Mouse (Mus musculus) G1E-ER4 (cell line): ENCODE measurements around the gene Shbg. TPM values are rescaled to one million over a fixed set of nuclear protein-coding genes. Genes with fewer than 3 reads are reported as not detected.

Experiments used
- GATA1 ChIP-seq: IDR thresholded peaks from one replicate; pipeline ENCODE4 v1.8.0; 2012; ENCODE audit warnings: low read length, inconsistent platforms
- polyA plus RNA-seq: library from polyadenylated mRNA; stranded (reverse); fragments of >175 nt; gene quantifications from 2 replicates; pipeline ENCODE4 v1.2.3, GENCODE M21; 2012

The Shbg gene
- polyA plus RNA-seq, 1 experiment: not detected

DNA sequence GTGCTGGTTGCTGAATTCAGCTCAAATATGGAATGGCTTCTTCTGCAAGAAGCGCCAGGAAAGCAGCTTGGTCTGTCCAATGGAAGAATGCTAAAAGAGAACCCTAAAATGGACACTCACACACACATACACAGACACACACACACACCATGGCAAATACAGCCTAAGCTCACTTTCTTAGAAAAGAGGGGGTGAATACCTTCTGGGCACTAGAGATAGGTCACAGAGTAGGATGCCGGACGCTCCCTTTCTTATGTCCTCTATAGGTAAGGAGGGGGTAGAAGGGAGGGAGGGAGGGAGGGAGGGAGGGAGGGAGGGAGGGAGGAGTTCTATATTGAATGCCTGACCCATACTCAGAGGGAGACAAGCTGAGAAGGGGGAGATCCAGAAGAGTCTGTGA is 9.2 kb downstream of the Shbg start:
- no peak for TF ChIP-seq GATA1

DNA sequence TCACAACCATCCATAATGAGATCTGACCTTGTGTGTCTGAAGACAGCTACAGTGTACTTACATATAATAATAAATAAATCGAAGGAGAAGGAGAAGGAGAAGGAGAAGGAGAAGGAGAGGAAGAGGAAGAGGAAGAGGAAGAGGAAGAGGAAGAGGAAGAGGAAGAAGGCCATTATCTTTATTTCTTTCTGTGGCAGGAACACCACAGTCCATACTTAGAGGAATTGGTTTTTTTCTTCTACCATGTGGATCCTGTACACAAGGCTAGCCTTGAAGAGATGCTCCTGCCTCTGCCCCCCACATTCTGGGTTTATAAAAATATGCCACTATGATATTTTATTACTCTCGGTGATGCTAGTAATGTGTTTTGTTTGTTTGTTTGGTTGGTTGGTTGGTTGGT is 10.9 kb downstream of the Shbg start:
- no peak for TF ChIP-seq GATA1

DNA sequence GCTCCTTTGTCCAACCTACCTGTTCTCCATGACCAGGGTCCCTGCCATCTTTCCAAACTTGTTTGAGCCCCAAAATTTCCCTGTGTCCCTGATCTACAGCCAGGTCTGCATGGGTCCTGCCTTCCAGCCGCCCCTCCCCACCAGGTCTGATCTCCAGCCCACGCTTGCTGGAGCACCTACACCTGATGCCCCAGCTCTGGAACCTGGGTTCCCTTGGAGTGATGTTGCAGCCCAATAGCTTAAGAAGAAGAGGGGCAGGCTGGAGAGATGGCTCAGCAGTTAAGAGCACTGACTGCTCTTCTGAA is 11.3 kb downstream of the Shbg start:
- no peak for TF ChIP-seq GATA1

DNA sequence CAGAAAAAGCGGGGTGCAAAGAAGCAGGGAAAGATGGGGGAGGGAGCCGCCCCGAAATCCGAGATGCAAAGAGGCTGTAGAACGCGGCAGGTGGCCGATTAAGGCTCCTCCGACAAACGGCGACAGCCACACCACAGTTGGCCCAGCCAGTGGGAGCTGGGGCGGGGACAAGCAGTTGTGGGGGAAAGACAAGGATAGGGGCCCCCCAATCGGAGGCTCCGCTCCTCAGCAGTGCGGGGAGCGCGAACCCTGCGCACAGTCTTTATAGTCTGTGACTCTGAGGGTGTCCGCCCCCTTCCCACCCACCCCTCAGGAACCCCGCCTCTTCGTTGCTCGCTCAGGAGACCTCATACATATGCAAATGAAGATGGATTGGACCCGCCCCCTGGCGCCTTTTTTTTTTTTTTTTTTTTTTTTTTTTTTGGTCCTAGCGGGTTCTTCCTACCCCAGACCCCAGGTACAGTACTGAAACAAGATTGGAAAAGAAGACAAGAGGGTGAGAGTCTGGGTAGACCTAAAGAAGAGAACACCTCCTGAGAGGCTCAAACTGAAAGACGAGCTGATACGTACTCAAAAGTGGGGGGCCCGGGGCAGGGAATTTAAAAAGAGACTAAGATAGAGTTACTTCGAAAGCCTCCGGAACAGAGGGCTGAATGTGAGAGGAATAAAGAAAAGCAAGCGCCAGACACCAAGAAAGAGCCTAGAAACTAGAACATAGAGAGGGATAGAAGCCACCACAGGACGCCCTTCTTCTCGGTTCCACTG is 11.8 kb downstream of the Shbg start, which contains the start of gene Atp1b2:
Atp1b2 (minus strand) TSS at position 217 of the 765 bp plus-strand sequence.
- TF ChIP-seq GATA1: no peak

DNA sequence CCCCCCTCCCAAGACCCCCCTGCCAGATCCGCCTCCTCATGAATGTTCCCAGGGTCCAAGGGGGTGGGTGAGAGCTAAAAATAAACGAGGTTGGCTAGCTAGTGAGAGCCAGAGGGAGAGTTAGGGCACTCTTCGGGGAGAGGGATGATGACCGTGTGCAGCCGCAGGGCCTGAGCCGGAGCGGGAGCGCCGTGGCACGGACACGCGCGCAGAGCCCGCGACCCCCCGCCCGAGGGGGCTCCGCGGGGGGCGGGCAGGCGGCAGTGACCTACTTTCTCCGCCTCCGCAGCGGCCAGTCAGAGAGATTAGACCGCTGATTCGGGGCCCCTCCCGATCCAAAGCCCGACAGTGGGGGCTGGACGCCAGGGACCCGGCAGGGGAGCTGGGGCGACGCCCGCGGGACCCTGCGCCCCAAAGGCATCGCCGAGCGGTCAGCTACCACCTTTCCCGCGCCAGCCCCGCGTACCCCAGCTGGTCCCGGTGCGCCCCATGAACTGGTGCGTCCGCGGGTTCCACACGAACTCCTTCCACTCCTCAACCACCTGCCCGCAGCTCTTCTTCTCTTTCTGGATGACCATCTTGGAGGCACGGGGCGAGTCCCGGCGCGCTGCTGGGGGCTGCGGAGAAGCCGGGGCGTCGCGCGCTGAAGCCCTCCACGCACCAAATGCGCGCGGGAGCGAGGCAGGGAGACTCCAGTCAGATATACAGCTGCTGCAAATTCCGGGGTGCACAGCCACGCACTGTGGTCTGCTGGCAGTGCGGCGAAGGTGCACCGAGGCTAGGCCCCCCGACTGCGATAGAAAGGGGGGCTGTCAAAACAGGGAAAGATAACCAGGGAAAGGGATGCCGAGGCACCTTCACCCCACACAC is 12.7 kb downstream of the Shbg start:
- TF ChIP-seq GATA1: no peak

DNA sequence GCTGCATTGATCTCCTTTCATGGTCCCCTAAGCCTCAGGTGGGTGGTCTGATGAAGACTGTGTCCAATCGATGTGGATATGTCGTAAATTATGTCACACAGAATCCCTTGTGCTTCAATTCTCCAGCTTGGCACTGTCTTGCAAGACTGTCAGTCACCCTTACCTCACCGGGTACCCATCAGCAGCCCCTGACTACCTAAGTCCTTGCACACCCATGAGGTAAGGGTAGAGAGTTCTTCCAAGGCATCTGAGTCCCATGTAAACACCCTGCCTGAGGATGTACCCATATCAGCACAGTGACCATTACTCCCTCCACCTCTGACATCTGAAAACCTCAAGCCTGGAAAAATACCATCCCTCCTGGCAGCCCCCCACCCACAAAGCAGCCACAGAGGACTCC is 13.4 kb downstream of the Shbg start:
- no peak for TF ChIP-seq GATA1

DNA sequence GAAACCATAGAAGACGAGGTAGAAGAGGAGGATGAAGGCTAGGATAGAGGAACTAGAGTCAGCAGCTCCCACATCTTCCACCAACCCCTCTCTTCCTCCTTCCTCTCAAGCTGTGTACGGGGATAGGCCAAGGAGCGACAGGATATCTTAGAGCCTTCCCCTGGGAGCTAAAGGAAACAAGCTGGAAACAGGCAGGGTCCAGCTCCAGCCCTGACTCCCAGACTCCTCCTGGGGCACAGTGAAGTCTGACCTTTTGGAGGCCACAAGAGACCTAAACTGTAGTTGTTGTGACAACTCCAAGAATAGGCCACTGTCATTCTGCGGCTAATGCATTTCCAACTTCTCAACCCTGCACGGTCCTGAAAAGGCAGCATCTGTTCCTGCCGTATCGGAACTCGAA is 14.2 kb downstream of the Shbg start:
- TF ChIP-seq GATA1: no peak

DNA sequence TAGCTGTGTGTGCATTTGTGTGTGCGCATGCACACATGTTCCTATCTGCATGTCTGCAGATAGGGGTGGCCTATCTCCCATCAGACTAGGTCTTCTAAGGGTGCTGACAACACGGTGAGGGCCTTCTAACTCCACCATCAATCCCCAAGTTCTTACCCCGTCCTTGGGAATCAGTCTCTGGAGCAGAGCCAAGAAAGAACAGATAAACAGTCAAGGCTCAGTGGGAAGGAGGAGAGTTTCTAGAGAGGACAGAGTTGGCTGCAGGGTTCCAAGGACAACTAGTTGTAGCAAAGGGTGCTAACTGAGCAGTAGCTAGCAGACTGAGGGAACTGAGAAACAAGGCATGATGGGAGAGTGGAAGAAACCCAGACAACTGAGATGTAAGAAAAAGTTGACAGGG is 15.9 kb downstream of the Shbg start:
- no peak for TF ChIP-seq GATA1

DNA sequence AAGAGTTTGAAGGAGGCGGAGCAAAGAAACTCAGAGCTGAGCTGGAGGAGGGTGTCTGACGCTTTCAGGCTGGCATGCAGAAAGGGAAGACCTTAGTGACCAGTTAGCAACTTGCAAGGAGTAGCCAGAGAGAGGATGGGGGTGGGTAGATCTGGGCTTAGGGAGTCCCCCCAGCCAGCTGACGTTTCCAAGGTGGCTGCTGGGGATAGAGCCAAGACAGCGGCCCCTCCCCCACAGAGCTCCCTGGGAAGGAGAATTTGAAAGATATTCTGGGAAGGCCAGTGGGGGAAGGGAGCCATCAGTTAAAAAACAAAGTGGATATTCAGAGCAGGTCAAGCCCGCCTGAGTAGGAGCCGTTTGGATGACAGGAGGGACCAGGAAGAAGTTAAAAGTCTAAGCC is 17.6 kb downstream of the Shbg start:
- TF ChIP-seq GATA1: no peak

DNA sequence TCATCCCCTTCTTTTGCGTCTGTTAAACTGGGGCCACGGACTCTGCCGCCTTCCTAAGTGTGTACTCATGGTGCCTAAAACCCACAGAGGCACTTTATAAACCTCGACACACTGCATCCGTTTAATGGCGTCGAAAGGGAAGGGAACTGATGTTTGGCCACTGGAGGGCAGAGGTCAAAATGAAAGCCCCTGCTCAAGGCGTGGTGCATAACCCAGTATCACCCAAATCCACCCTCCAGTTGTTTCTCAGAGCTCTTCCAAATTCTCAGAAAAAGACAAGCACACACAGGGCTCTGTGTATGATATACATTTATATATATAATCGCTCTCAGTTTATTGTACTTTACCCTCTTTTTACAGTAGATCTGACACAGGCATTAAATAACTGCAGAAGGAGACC is 18.3 kb downstream of the Shbg start:
- TF ChIP-seq GATA1: no peak

DNA sequence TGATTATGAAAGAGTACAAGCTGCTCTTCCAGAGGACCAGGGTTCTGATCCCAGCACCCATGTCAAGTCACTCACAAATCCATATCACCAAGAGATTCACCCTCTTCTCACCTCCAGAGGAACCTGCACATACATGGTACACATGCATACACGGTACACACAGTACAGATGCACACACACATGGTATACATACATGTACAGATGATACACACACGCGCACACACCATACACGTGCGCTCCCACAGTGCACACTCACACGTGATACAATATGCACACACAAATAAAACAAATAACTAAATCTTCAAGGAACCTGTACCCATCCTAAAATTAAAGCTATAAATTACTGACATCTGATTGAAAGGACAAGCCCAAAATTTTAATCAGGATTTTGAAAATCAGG is 22.9 kb downstream of the Shbg start:
- TF ChIP-seq GATA1: no peak

DNA sequence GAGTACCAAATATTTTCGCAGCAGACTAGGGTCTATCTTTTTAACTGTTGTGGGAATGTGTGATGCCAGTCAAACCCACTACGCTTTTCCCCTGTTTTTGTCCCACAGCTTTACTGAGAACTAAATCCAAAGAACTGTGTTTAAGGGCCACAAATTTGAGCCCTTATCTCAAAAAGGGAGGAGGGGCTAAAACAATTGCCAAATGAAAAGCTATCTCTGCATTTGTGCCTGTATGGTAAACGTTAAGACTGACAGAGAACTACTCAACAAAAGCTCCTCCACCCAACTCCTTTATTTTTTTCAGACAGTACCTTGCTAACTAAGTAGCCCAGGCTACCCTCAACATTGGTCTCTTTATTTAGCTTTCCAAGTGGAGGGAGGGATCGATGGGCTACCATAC is 24.9 kb downstream of the Shbg start:
- no peak for TF ChIP-seq GATA1

DNA sequence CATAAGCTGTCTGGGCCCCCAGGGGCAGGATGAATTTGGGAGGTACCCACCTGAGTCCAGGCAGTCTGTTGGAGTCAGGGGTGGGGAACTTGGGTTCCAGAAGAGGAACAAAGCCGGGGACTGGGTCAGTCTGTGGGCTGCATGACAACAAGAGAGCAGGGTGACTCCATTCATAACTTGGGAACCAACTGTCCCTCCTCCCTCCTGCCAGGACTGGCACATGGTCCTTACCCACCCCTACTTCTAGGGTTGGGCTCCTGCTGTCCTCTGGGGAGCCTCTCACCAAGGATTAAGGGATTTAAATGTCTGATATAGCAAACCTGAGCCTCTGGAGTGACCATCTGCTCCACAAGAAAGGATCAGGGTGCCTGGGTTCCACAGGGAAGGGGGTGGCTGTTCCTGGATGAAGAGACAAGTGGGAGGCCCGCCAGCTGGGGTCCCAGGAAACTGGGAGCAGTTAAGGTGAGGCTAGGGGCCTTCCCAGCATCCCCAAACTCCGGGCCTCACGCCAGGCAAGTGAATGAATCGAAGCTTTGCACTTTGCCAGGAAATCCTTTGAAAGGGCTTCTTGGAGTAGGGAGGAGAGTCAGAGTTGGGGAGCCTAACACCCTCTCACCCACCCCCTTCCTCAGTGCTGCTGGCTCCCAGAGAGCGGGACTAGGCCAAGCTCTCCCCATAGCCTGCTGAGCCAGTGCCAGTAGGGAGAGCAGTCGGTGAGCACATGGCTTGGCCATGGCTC is 25.6 kb downstream of the Shbg start:
- no peak for TF ChIP-seq GATA1

DNA sequence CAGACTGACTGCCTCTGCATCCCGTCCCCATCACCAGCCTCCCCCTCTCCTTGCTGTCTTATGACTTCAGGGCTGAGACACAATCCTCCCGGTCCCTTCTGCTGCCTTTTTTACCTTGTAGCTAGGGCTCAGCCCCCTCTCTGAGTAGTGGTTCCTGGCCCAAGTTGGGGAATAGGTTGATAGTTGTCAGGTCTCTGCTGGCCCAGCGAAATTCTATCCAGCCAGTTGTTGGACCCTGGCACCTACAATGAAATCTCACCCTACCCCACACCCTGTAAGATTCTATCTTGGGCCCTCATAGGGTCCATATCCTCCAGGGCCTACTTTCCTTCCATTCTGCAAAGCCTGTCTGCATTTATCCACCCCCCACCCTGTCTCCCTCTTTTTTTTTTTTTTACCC is 26.3 kb downstream of the Shbg start:
- no peak for TF ChIP-seq GATA1

DNA sequence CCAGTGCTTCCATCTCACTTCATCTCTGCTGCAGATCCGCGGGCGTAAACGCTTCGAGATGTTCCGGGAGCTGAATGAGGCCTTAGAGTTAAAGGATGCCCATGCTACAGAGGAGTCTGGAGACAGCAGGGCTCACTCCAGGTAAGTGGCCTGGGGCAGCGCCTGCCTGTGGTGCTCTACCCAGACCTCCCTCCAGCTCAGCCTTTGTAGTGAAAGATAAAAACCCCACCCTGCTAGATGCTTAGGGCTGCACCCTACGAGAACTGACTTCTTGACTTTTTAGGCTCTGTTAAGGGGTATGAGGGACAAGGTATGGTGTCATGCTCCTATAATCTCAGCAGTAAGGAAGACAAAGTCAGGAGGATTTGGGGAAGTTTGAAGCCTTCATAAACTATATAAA is 27.1 kb downstream of the Shbg start:
- TF ChIP-seq GATA1: no peak

DNA sequence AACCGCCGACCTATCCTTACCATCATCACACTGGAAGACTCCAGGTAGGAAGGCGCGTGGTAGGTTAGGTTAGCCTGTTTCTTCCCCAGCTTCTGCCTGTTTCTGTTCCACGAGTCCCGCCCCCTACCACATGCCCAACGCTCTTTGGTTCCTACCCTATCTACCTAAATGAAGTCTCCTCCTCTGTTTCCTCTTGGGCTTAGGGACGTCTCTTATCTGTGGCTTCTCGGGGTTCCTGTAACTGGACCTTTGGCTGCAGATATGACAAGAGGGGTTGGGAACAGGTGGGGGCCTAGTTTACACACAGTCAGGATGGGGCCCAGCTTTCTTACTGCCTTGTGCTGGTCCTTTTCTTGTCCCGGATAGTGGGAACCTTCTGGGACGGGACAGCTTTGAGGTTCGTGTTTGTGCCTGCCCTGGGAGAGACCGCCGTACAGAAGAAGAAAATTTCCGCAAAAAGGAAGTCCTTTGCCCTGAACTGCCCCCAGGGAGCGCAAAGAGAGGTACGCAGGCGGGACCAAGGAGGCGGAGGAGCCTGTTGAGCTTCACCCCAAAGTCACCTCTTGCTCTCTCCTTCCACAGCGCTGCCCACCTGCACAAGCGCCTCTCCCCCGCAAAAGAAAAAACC is 28.4 kb downstream of the Shbg start:
- peak; percentile 69 for TF ChIP-seq GATA1
